Mouse (Mus musculus) cerebellum, postnatal 25 days (tissue): ENCODE results near the gene Susd6.

Experiments used
- DNase-seq, 2 experiments: peaks; one replicate each; pipeline ENCODE4 v3.0.0; 2021; ENCODE audit warnings: mixed read lengths in 2 of 2

Susd6 gene

DNA sequence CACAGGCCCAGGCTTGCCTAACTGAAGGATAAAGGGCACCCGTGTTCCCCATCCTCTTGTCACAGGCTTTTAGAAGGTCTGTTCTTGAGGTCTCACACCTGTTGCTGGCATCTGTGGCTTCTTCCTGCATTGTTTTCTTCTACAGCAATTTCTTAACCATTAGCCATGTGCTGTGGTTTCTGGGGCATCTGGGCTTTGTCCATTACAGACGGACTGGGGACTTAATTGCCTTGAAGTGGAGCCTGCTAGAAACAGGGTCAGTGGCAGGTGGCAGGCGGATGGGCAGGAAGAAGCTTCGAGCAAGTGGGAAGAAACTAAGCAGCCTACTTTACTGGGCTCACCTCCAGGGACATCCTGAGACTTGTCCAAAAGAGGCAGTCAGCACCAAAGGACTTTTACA lies 89.0 kb downstream of the Susd6 start:
- peak; percentile 55 to 64 for DNase-seq

DNA sequence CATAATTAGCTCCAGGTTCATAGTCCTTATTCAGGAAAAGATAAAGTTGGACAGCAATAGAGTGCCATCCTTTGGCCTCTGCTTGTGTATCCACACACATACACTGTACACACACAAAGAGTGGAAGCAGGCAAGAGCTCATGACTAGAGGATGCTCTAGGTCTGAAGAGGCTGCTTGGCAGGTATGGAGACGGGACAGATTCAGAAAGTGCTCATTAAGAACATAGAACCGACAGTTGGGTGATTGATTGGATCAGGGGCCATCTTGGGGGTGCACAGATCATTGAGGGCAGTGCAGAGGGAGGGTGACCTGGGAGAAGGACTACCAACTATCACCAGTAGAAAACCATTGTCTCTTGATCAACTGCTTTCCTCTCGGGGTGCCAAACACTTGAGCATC lies 90.8 kb downstream of the Susd6 start:
- no peak for DNase-seq

DNA sequence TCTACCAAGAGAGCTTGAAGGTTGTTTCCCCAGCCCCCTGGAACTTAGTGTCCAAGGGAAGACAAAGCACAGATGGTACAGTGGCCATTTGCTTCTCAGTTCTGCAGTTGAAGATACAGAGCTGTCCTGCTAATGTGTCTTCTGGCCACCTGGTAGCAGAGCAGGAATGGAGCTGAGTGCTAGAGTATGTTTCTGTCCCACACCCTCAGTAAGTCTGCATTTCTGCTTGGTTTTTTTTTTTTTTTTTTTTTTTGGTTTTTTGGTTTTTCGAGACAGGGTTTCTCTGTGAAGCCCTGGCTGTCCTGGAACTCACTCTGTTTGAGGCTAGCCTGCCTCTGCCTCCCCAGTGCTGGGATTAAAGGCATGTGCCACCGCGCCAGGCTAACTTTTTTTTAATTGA lies 93.0 kb downstream of the Susd6 start:
- DNase-seq = no peak

DNA sequence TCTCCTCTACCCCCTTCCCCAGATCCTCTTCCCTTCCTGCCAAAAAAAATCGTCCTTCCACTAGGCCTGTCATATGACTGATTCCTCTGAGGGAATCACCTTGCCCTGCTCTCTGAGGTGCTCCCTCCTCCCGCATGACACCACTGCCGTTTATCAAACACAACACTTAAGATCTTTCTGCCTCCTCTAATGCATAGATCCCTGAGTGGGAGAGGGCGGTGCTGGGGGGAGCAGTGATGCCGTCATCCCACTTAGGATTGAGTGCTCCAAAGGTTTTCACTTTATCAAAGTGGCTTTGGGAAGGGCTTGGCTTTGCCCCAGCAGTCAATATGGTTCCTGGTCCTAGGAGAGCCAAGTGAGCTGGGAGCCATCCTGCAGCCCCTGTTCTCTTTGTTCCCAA lies 93.6 kb downstream of the Susd6 start:
- peak in 1 of 2 experiments; percentile 47 for DNase-seq

DNA sequence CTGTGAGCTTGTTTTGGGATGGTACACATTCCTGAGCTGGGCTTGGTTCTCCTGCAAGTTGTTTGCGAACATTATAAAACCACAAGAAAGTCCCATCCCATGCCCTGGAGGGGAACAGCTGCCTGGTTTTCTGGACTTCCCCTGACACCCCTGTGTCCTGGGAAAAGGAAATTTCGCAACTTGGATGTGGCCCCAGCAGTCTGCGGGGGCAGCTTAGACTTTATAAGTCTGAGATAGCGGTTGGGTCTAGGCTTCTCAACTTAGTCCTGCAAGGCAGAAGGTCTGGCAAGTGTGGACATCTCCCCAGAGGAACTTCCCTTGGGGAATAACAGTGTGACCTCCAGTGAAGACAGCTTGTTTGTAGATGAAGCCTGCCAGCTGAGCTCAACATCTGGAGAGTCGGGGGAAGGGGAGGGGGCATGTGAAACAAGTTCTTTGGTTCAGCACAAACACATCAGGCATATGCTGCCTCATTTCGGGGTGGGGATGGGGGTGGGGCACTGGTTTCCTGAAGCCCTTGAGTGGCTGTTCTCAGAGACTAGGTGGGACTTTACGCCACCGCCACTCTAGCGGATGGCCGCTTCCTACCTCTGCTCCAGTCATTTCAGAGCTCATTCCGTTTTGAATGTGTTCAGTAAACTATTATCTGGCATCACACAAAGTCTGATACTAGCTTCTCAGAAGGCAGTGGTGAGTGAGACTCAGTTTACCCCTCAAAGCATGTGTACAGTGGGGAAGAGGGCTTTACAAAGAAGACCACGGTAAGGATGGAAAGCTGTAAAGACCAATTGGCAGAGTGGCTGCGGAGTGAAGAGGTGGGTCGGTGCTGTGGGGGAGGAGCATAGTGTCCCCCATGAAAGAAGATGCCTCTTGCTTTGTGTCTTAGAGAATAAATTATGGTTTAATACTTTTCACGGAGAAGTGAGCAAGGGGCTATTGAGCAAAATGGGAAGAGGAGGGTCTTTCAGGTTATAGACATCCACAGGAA lies 95.3 kb downstream of the Susd6 start:
- no peak for DNase-seq

DNA sequence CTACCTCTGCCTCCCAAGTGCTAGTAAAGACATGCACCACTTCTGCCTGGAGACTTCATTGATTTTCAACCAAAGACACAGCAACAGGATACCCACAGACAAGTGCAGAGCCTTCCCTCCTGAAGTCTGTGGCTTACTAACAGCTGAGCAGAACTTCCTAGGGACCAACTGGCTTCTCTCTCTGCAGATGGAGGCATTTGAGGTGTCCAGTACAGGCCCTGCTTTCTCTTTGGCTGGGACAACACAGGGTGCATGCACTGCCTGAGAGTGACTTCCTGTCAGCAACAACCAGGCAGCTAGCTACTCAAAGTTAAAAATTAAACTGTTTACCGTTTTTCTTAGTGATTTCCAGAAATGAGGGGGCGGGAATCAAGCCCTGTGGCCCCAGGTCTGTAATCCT lies 96.7 kb downstream of the Susd6 start:
- no peak for DNase-seq

DNA sequence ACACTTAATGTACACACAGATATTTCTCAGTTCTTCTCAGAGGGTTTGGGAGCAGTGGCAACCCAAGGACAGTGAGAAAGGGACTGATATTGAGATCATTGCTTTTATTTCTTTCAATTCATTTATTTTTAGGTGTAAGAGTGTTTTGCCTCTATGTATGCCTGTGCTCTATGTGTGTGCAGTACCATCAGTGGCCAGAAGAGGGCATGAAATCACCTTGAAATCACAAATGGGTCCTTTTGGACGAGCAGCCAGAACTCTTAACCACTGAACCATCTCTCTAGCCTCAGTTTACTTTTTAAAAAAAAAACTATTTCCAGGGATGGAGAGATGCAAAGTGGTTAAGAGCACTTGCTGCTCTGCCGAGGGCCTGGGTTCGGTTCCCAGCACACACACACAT lies 99.0 kb downstream of the Susd6 start:
- DNase-seq = no peak

DNA sequence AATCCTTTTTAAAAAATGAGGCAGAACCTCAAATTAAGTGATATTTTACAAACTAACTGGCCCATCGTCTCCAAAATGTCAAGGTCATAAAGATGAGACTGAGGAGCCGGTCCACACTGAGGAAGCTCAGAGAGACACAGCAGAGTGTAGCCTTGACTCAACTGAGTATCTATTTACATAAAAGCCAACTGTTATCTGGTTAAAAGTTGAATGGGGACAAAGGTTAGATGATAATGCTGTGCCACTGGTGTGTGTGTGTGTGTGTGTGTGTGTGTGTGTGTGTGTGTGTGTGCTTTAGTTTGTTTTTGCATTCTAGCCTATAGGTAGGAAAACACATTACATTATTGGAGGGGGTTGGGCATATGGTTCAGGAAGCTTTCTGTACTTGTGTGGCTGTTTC lies 100.8 kb downstream of the Susd6 start:
- DNase-seq = no peak

DNA sequence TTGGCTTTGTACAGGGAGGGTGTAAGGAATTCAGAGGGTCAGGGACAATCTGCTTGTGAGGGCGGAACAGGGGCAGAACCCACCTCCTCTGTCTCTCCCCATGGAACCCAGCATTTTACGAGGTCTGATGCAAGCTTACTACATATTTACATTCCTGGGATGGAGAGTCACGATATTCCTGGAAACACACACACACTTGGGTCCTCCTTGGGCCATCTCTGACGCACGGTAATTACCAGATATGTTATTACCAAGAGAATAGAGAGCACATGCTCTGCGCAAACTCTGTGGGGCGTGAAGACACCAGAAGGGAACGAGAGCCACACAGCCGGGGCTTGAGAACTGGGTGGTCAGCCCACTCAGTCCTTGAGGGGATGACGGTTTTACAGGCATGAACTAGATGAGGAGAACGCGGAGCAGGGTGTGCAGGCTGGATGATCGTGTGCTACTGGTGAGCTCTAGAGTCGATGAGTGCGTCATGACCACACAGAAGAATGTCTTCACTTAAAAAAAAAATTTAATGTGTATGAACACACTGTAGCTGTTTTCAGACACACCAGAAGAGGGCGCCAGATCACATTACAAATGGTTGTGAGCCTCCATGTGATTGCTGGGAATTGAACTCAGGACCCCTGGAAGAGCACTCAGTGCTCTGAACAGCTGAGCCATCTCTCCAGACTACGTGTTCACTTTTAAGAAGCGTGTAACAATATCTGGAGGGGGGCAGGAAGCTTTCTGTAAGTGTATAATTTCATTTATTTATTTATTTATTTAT lies 103.6 kb downstream of the Susd6 start:
- DNase-seq = peak in 1 of 2 experiments; percentile 38

DNA sequence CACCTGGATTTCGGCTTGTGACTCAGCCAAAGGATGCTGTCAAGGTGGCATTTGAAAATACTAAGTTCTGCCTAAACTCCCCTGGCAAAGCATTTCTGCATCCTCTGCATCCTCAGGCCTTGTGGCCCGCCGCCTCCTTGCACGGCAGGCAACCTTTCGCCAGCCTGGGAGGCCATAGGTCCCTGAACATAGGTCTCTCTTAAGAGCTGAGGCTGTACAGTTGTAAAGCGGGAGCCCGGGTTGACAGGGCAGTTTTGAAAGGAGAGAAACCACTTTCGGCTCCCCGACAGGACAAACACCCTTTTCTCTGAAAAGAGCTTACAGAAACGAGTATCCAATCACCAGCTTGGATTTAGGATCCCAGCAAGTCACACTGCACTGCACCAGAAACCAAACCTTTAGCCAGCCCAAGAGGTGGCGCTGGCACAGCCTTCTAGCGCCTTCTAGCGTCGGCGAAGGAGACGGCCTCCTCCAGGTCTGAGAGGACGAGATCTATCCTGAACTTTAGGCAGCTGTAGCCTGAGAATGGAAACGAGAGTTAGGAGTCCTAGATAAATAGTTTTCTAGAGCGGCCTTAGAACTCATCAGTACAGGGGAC lies 104.8 kb downstream of the Susd6 start:
- DNase-seq = peak; percentile 83 to 89

DNA sequence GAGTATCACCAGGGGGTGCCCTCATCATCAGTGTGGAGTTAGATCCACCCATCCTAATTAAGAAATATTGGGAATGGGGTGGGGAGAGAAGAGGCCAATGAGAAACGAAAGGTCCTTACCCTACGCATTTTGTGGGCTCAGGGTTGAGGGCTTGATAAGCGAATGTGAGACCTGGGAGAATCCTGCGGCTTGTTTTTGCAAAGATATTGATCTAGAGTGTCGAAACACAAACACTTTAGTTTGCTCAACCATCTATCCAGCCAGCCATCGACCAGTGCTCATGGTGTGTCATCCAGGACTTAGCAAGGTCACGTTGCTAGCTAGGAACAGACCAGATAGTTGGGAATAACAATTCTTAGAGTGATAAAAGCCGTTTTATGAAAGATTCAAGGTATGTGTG lies 119.3 kb downstream of the Susd6 start:
- DNase-seq = no peak

DNA sequence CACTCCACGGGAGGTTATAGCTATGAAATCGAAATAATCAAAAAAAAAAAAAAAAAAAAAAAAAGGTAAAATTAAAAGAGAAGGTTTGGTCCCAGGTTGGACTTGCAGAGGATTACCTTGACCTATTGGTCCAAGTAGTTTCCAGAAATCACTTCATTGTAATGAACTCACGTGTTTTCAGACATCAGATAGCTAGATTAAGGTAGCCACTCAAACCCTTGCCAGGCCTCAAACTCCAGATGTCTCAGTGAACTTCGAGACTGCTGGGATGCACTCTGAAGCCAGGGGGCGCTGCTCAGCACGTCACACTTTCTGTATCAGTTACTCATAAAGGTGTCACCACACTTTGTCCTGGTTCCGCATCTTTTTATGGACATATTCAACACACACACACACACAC lies 127.5 kb downstream of the Susd6 start:
- DNase-seq = peak; percentile 12 to 32

DNA sequence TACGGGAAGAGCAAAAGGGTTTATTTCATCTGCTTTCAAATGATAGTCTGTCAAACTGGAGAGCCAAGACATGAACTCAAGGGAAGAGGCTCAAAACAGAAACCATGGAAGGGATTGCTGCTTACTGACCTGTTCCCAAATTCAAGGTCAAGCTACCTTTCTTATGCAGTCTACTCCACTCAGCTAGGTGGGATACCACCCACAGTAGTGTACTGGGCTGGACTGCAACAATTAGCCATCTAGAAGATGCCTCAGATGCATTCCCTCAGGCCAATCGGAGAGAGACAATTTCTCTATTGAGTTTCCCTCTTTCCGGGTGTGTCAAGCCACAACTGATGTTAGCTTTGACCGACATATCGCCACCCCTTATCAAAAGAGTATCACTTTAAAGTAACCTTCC lies 131.0 kb downstream of the Susd6 start:
- no peak for DNase-seq

DNA sequence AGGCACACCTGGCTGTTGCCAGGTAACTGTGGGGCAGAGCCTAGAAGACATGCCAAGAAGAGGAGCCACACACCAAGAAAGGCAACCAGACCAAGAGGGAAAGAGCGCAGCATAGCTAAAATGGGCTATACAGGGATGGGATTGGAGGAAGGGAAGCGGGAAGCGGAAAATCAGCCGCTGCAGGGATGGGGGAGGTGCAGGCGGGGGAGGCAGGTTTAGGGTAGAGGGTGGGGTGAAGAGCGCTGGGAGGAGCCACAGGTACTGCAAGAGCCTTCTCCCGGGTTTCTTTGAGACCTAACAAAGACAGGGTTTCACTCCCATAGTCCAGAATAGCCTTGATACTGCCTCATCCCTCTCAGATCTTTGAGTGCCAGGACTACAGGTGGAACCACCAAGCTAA lies 132.6 kb downstream of the Susd6 start:
- DNase-seq = no peak

DNA sequence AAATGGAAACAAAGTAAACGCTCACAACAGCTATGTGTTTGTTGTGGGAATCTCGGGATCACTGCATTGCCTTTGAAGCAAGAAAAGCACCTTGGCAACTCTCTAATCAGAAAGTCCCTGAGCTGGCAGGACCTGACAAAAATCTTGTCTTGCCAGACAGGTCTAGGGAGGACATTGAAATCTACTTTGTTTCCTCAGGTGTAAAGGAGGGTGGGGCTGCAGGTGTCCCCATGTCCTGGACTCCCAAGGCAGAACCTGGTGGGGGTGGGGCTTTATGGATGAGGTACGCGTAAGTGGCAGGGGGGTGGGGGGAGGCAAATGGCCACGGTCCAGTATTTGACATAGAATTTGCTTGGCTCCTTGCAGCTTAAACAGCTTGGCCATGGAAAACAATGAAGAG lies 133.3 kb downstream of the Susd6 start:
- no peak for DNase-seq

DNA sequence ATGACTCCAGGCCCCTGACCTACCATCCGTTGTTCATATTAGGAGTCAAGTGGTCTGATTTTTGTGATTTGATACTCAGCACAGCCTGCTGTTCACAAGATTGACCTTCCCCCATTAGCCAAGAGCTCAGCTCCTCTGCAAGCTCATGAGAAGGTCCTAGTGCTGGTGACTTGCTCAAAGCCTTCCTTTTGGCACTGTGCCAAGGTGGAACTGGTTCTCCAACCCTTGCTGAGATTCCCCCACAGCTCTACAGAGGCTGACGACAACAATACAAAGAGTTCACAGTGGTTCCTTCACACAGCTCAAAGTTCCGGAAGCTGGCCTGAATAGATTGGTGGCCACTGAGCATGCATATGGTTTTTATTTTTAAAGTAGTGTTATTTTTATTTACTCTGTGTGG lies 133.9 kb downstream of the Susd6 start:
- DNase-seq = no peak

DNA sequence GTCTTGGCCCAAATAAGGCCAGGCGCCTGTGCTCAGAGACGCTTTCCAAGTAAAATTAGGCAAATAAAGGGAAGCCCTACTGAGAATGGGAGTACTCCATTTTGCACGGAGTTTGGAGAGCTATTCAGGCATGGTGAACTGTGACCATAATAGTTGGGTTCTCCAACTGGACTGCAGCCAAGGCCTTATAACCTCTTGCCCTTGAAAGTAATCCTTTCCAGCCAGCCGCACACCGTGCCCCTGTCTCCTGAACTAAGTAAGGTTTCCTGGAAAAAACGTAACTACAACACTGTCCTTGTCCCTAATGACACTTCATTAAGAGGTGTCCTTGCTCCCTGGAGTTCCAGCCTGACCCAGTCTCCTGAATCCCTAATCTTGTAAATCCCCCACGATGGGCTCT lies 135.6 kb downstream of the Susd6 start:
- no peak for DNase-seq

DNA sequence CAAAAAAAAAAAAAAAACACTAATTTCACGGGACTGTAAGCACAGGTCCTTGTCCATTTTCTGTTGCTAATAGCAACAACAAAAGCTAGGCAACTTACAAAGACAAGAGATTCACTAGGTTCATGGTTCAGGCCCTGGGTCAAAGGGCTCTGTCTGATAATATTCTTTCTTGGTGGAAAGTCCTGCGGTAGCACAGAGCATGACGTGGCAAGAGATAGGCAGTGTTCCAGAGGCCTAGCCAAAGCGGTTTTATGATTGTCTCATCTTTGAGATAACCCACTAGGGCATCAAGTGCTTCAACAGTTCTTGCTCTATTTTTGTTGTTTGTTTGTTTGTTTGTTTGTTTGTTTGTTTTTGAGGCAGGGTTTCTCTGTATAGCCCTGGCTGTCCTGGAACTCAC lies 136.2 kb downstream of the Susd6 start:
- no peak for DNase-seq

DNA sequence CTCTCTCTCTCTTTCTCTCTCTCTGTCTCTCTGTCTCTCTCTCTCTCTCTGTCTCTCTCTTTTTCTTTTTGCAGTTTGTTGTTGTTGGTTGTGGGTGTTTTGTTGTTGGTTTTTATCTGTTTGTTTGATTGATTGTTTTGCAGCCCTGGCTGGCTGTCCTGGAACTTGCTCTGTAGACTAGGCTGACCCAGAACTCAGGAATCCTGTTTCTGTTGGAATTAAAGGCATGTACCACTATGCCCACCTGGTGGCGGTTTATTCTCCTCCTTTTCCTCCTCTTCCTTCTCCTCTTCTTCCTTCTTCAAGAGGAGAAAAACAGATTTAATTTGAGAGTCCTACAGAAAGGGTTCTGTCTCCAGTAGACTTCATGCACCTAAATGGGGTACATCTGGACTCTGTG lies 137.2 kb downstream of the Susd6 start:
- no peak for DNase-seq

DNA sequence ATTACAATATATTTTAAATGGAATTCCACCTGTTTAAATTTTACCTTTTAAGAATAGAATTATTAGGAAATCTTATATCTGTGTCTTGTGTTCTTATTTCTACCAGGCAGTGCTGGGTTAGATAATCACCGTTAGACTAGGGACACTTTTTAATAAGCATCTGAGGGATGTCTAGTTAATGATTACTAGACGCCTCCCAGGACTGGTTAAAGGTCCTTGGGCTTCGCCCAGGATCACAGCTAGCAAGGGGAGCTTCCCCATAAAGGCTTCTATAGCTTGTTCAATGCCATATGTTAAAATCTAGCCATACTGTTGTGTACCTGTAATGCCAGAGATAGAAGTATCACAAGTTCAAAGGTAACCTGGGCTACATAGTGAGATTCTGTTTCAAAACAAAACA lies 138.6 kb downstream of the Susd6 start:
- no peak for DNase-seq

DNA sequence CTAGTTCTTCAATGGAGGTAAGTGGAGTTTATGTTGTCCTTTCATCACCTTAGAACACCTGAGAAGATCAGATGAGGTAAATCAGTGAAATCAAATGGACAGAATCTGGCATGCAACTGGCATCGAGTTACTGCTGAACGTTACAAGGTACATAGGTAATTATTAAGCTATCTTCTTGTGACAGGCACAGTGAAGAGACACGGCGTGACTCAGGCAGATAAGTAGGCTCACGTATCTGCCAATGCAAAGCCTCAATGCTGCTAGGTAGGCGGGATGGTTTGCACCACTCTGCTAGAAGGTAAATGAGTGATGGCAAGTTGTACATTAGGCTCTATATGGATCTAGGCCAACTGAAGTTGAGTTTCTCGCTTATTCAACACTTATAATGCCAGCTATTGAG lies 139.8 kb downstream of the Susd6 start:
- DNase-seq = no peak
